Mouse (Mus musculus) cortical plate, adult 2 months (tissue): Measurements from ENCODE around the gene Ryr1. TPM values are rescaled to one million over a fixed set of nuclear protein-coding genes. Genes with fewer than 3 reads are reported as not detected.

Source experiments
- H3K27ac ChIP-seq: fragments of 200-500 bp; 2 replicates; pipeline ENCODE4 v1.5.1; 2012; ENCODE audit warnings: low read length, control low read depth, inconsistent platforms; ENCODE audit not compliant: insufficient read depth
- H3K4me1 ChIP-seq: fragments of 200-500 bp; 2 replicates; pipeline ENCODE4 v1.6.1; 2011; ENCODE audit warnings: low read length; ENCODE audit not compliant: control insufficient read depth, insufficient read depth
- H3K4me3 ChIP-seq: fragments of 200-500 bp; 2 replicates; pipeline ENCODE4 v1.5.1; 2011; ENCODE audit warnings: mild to moderate bottlenecking, low read length, control low read depth; ENCODE audit not compliant: insufficient read depth
- CTCF ChIP-seq: fragments of 200-500 bp; IDR thresholded peaks from 2 replicates; pipeline ENCODE4 v1.5.1; 2011; ENCODE audit warnings: mild to moderate bottlenecking, control low read depth, low read length; ENCODE audit not compliant: insufficient read depth; ENCODE audit errors: extremely low read depth
- POLR2A ChIP-seq: fragments of 200-500 bp; IDR thresholded peaks from 2 replicates; pipeline ENCODE4 v1.6.1; 2011; ENCODE audit warnings: mild to moderate bottlenecking, low read length, control low read depth; ENCODE audit not compliant: insufficient read depth; ENCODE audit errors: extremely low read depth
- polyA plus RNA-seq: library from polyadenylated mRNA; depleted of rRNA; stranded (reverse); fragments of >200 nt; gene quantifications from 2 replicates; pipeline ENCODE4 v1.2.3, GENCODE M21; 2012; rRNA removed

Gene Ryr1
- 7.2 and 7.7 TPM in 2 replicates for polyA plus RNA-seq

DNA sequence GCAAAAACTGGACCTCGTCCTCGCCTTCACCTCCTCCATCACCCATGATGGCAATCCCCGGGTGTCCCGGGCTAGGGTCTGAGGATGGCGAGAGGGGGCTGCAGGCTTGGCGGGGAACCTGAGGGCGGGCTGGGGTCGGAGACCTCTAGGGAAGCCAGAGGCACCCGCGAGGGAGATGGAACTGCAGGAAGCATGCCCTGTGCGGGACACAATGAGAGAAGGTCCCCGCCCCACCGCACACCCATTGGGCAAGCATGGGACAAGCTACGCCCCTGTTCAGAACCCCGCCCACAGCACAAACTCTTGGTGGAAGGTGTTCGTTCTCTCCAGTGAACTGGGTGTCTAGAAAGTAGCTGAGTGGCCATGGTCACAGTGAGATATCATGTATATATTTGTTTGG, at the start of gene Ryr1:
Gene Ryr1 (minus strand): TSS at position 210 of the 400 bp plus-strand sequence.
- TF ChIP-seq CTCF (no peak), POLR2A (no peak)

DNA sequence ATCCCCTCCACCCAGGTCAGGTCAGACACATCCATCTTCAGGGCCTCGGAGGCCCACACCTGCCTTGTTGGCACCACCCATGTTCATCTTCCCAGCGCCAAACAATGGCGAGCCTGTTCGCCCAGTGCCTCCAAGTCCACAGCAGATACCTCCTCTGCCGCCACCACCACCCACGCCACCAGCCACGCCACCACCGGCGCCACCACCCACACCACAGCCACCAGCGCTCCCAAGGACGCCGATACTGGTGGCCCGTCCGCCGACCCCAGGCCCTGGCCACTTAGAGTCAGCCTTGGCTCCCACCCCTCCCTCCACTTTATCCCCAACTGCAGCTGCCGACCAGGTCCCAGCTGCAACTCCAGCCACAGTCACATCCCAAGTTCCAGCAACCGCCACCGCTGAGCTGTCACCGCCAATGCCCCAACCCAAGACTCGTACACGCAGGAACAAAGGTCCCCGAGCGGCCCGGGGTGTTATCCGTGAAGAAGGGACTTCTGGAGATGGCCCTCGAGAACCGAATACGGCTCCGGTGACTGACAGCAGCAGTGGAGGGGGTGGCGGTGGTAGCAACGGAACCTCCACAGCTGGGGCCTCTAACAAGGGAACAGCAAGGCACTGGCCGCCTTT, 47.5 kb upstream of the Ryr1 start:
- no peaks in the 10 kb centered on the region for H3K4me1 ChIP-seq
- H3K27ac ChIP-seq: no peak overlapping the region
- TF ChIP-seq POLR2A (0 out of 2 replicates have a peak, but pooled peaks have one; percentile 28), CTCF (no peak)
- no peak overlapping the region for H3K4me3 ChIP-seq

More for the DNA sequence above, at the start of gene Ryr1:
- H3K27ac ChIP-seq: no peak within 1 kb of the TSS
- H3K4me3 ChIP-seq: no peak within 1 kb of the TSS
- no peaks in the 10 kb centered on the region for H3K4me1 ChIP-seq

DNA sequence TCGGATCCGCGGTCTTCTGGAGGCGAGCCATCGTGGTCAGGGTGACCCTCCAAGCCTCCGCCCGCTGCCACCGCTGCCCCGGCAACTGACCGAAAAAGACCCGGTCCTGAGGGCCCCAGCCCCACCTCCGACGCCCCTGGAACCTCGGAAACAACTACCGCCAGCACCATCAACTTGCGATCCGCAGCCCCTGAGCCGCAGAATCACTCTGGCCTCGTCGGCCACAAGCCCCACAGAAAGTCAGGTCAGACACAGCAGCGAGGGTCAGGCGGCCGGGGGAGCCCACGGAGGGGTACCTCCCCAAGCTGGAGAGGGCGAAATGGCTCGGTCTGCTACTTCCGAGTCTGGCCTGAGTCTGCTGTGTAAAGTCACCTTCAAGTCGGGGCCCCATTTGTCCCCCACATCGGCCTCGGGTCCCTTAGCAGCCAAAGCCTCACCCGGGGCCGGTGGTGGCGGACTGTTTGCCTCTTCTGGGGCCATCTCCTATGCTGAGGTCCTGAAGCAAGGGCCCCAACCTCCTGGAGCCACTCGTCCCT, 46.7 kb upstream of the Ryr1 start:
- no peaks in the 10 kb centered on the region for H3K4me1 ChIP-seq
- no peak overlapping the region for H3K27ac ChIP-seq
- no peak overlapping the region for H3K4me3 ChIP-seq
- TF ChIP-seq CTCF (no peak), POLR2A (no peak)

DNA sequence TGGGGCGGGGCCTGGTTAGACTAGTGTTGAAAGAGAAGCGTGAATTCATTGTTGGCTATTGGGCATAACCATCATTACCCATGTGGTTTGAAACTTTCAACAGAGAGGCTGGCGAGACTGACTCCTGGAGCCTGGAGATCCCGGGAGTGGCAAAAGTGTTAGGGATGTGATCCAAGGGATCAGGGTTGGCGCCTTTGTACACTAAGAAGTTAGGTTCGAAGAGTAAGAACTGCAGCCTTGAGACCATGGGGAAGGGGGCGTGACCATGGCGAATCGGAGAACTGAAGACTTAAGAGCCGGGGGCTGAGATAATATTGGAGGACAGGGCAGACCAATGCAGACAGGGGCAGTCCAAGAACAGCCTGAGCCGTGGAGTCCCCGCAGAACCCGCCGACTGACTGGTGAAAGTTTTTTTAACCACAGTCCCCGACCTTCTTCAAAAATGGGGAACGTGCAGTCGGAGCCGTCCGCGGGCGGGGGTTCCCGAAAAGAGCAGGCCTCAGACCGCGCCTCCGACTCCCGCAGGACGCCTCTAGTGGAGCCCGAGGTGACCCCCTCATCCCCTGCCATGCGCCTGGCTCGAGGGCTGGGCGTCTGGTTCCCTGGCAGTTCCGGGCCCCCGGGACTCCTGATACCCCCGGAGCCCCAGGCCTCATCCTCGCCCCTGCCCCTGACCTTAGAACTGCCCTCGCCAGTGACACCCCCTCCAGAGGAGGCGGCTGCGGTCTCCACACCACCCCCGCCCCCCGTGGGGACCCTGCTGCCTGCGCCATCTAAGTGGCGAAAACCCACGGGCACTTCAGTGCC, 46.0 kb upstream of the Ryr1 start:
- H3K27ac ChIP-seq: no peak overlapping the region
- no peaks in the 10 kb centered on the region for H3K4me1 ChIP-seq
- TF ChIP-seq POLR2A (no peak), CTCF (no peak)
- H3K4me3 ChIP-seq: peak overlapping the region; percentile 93; the same call in 1 of the 2 replicates

DNA sequence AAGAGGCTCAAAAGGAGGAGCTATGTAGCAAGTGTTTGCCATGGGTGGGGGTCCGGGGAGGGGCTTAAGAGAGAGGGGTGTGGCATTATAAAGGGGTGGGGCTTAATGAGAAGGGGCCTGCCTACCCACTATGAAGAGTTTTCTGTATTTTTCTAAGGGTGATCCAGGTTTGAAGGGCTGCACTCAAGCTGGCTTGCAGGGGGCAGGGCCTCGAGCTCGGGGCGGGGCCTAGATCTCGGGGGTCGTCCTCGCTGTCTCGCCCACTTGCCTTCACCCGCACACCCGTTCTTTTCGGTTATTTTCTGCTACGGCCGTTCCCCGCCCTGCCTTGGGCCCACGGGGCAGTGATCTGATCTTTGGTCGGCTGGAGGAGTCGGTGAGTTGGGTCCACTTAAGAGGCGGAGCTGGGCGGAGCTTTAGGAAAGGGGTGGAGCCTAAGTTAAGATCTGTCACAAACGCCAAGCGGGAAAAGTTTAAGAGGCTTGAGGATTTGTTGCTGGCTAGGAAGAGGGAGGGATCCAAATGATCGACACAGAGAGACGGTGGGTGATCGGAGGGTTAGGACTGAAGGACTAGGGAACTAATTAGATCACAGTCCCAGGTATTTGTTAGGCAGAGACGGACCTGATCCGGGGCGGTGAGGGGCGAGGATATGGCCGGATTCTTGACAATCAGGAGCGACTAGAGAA, 45.2 kb upstream of the Ryr1 start, which contains the start of the genes Ggn and Spred3:
Gene Ggn (plus strand): TSS at position 145 of the 689 bp plus-strand sequence.
Gene Spred3 (minus strand): TSS at position 346 of the 689 bp plus-strand sequence.
- no peaks in the 10 kb centered on the region for H3K4me1 ChIP-seq
- H3K4me3 ChIP-seq: peak within 1 kb of the TSS; percentile 93
- no peak for TF ChIP-seq CTCF
- no peak for TF ChIP-seq POLR2A
- peak within 1 kb of the TSS; percentile 16 for H3K27ac ChIP-seq

DNA sequence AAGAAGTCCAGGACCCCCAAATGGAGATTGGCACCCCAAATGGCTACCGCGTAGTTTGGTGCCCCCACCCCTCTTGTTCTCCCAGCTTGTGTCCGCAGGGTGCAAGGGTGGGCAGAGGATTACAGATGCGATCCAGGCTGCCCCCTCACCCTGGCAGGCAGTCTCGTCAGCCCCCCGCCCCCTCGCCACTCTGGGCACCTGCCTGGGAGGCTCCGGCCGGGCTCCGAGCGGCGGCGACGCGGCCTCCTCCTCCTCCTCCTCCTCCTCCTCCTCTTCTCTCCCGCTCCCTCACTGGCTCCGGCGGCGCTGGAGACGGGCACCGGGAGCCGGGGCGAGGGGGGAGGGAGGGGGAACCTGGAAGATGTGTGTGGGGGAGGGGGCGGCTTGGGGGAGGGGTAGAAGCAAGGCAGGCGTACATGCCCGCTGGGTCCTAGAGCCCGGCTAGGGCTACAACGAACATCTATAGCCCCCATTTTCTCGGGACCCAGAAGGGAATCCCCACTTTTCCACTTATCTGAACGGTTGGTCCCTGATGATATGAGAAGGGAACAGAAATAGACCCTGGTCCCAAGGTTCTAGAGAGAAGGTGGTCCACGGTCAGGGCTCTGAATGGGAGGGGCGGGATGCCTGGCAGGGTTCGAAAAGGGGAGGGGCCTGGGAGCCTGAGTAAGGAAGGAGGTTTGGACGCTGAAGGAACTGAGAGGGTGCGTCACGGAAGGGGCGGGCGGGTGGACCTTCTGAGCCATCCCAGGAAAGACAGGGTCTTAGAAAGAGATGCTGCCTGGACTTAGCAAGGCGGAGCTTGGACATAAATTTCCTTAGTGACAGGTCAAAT, 44.5 kb upstream of the Ryr1 start:
- TF ChIP-seq POLR2A (0 out of 2 replicates have a peak, but pooled peaks have one; percentile 21), CTCF (no peak)
- Histone ChIP-seq H3K4me1 (no peaks in the 10 kb centered on the region), H3K4me3 (peak overlapping the region; percentile 93), H3K27ac (peak overlapping the region; percentile 16)

DNA sequence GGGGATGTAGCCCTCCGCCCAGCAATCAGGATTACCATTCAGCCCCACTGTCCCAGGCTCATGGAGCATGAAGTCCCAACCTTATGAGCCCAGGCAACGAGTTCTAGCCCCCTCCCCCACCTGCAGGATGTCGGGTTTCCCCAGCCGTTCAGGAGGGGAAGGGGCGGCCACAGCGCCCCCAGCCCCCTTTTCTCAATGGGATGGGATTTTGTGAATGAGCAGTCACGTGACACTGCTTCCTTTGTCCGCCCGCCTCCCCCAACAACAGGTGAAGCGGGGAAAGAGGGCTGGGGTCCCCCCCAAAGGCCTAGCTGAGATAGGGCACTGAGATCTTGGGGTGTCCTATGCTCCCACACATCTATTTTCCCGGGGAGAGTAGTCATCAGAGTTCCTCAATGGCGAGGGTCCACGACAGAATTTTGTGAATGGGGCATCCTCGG, 43.8 kb upstream of the Ryr1 start:
- no peak for TF ChIP-seq CTCF
- no peak for TF ChIP-seq POLR2A
- Histone ChIP-seq H3K4me3 (peak overlapping the region; percentile 93), H3K4me1 (no peaks in the 10 kb centered on the region), H3K27ac (peak overlapping the region; percentile 16)

DNA sequence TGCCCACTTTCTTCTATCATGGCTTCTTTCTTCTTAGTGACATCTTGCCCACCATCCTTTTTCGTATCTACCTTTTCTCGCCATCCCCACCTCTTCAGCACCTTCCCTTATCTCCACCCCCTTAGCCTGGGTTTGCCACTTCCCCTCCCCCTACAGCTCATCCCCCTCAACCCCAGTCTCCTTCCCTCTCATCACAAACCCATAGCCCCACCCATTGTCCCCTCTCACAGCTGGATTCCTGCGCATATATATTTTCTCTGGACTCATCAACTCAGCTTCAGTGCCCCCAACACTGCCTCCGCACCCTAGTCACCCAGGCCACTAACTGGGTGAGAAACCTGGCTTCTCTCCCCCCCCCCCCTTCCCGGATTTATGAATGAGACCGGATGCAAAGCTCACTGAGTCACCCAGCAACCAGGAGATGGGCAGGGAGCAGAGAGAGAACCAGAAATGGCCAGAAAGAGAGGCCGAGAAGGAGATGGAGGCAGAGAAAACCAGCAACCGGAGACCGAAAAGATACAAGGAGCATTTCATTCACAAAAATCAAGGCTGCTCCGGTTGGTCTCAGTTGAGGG, 43.2 kb upstream of the Ryr1 start:
- TF ChIP-seq POLR2A (no peak), CTCF (no peak)
- Histone ChIP-seq H3K27ac (no peak overlapping the region), H3K4me3 (peak overlapping the region; percentile 93), H3K4me1 (no peaks in the 10 kb centered on the region)
